Mouse (Mus musculus): Measurements from ENCODE around the gene Larp1b. TPM values are rescaled to one million over a fixed set of nuclear protein-coding genes. Genes with fewer than 3 reads are reported as not detected.
A peak's percentile ranks its signal among the peaks of the same experiment; 100 is the strongest.

Larp1b gene
- total and polyA plus RNA-seq, 3 experiments, result 31.1 to 76.3 (median 60.7) TPM

- H3K36me3 ChIP-seq (replicated peaks), result peaks cover 68% of the 10 kb centered on the region
- no peaks in the 10 kb centered on the region for H3K27me3 ChIP-seq (ENCODE audit: insufficient read depth, low read length)
- ATAC-seq (ENCODE audit: extremely low read depth, insufficient number of reproducible peaks, low FRiP score, poor library complexity, severe bottlenecking), result no peak
- no peak overlapping the region for H3K4me3 ChIP-seq (ENCODE audit: low read depth, low read length)
- DNase-seq (ENCODE audit: low spot score), result no peak
- H3K9me3 ChIP-seq (replicated peaks), result no peaks in the 10 kb centered on the region
- TF ChIP-seq POLR2AphosphoS5 (IDR thresholded peaks at IDR 0.05; ENCODE audit: insufficient replicate concordance, low read depth, low read length) (no peak), CTCF (IDR thresholded peaks at IDR 0.05; ENCODE audit: low read depth, low read length) (no peak), GATA1 (IDR thresholded peaks at IDR 0.05; ENCODE audit: borderline replicate concordance, low read length) (no peak), GATA2 (IDR thresholded peaks at IDR 0.05; ENCODE audit: borderline replicate concordance, low read depth, low read length) (no peak), TAL1 (conservative IDR thresholded peaks at IDR 0.05; ENCODE audit: low read depth, low read length) (no peak)
- H3K4me1 ChIP-seq (ENCODE audit: insufficient read depth, low read depth, low read length), result peaks cover 10% of the 10 kb centered on the region
These were observed 120.9 kb downstream of the Larp1b start for GRCm38 (mm10) chr3:41070519-41070918.

- no peak overlapping the region for H3K4me3 ChIP-seq (ENCODE audit: low read depth, low read length)
- no peak for TF ChIP-seq GATA1 (IDR thresholded peaks at IDR 0.05; ENCODE audit: borderline replicate concordance, low read length)
- TF ChIP-seq GATA2 (IDR thresholded peaks at IDR 0.05; ENCODE audit: borderline replicate concordance, low read depth, low read length), result no peak
- TF ChIP-seq TAL1 (conservative IDR thresholded peaks at IDR 0.05; ENCODE audit: low read depth, low read length), result no peak
- TF ChIP-seq CTCF (IDR thresholded peaks at IDR 0.05; ENCODE audit: low read depth, low read length), result no peak
- TF ChIP-seq POLR2AphosphoS5 (IDR thresholded peaks at IDR 0.05; ENCODE audit: insufficient replicate concordance, low read depth, low read length), result no peak
- peaks cover 13% of the 10 kb centered on the region for H3K4me1 ChIP-seq (ENCODE audit: insufficient read depth, low read depth, low read length)
- no peaks in the 10 kb centered on the region for H3K27me3 ChIP-seq (ENCODE audit: insufficient read depth, low read length)
- H3K9me3 ChIP-seq (replicated peaks), result no peaks in the 10 kb centered on the region
- ATAC-seq (ENCODE audit: extremely low read depth, insufficient number of reproducible peaks, low FRiP score, poor library complexity, severe bottlenecking) (no peak), DNase-seq (ENCODE audit: low spot score) (no peak)
- H3K36me3 ChIP-seq (replicated peaks), result peaks cover 51% of the 10 kb centered on the region
These were observed 125.7 kb downstream of the Larp1b start for GRCm38 (mm10) chr3:41075376-41075775.

GRCm38 (mm10) chr3:41078673-41079072, 129.0 kb downstream of the Larp1b start:
- ATAC-seq (ENCODE audit: extremely low read depth, insufficient number of reproducible peaks, low FRiP score, poor library complexity, severe bottlenecking), result no peak
- no peaks in the 10 kb centered on the region for H3K27me3 ChIP-seq (ENCODE audit: insufficient read depth, low read length)
- peaks cover 41% of the 10 kb centered on the region for H3K36me3 ChIP-seq (replicated peaks)
- DNase-seq (ENCODE audit: low spot score), result no peak
- peaks cover 22% of the 10 kb centered on the region for H3K4me1 ChIP-seq (ENCODE audit: insufficient read depth, low read depth, low read length)
- TF ChIP-seq CTCF (IDR thresholded peaks at IDR 0.05; ENCODE audit: low read depth, low read length) (no peak), GATA1 (IDR thresholded peaks at IDR 0.05; ENCODE audit: borderline replicate concordance, low read length) (no peak), POLR2AphosphoS5 (IDR thresholded peaks at IDR 0.05; ENCODE audit: insufficient replicate concordance, low read depth, low read length) (no peak), TAL1 (conservative IDR thresholded peaks at IDR 0.05; ENCODE audit: low read depth, low read length) (no peak), GATA2 (IDR thresholded peaks at IDR 0.05; ENCODE audit: borderline replicate concordance, low read depth, low read length) (no peak)
- H3K4me3 ChIP-seq (ENCODE audit: low read depth, low read length), result no peak overlapping the region
- no peaks in the 10 kb centered on the region for H3K9me3 ChIP-seq (replicated peaks)

GRCm38 (mm10) chr3:41080724-41081123, 131.1 kb downstream of the Larp1b start:
- no peaks in the 10 kb centered on the region for H3K9me3 ChIP-seq (replicated peaks)
- no peaks in the 10 kb centered on the region for H3K27me3 ChIP-seq (ENCODE audit: insufficient read depth, low read length)
- TF ChIP-seq TAL1 (conservative IDR thresholded peaks at IDR 0.05; ENCODE audit: low read depth, low read length), result no peak
- no peak for TF ChIP-seq POLR2AphosphoS5 (IDR thresholded peaks at IDR 0.05; ENCODE audit: insufficient replicate concordance, low read depth, low read length)
- no peak for TF ChIP-seq CTCF (IDR thresholded peaks at IDR 0.05; ENCODE audit: low read depth, low read length)
- no peak for TF ChIP-seq GATA2 (IDR thresholded peaks at IDR 0.05; ENCODE audit: borderline replicate concordance, low read depth, low read length)
- no peak for TF ChIP-seq GATA1 (IDR thresholded peaks at IDR 0.05; ENCODE audit: borderline replicate concordance, low read length)
- peaks cover 32% of the 10 kb centered on the region for H3K36me3 ChIP-seq (replicated peaks)
- peaks cover 26% of the 10 kb centered on the region for H3K4me1 ChIP-seq (ENCODE audit: insufficient read depth, low read depth, low read length)
- ATAC-seq (ENCODE audit: extremely low read depth, insufficient number of reproducible peaks, low FRiP score, poor library complexity, severe bottlenecking) (no peak), DNase-seq (ENCODE audit: low spot score) (no peak)
- H3K4me3 ChIP-seq (ENCODE audit: low read depth, low read length), result no peak overlapping the region

GRCm38 (mm10) chr3:41081474-41082301, 132.1 kb downstream of the Larp1b start:
- ATAC-seq (ENCODE audit: extremely low read depth, insufficient number of reproducible peaks, low FRiP score, poor library complexity, severe bottlenecking) (peak; percentile 43; the same call in 1 of the 2 replicates), DNase-seq (ENCODE audit: low spot score) (peak; percentile 48)
- Histone ChIP-seq H3K9me3 (replicated peaks) (no peaks in the 10 kb centered on the region), H3K36me3 (replicated peaks) (peaks cover 25% of the 10 kb centered on the region), H3K27me3 (ENCODE audit: insufficient read depth, low read length) (no peaks in the 10 kb centered on the region), H3K4me1 (ENCODE audit: insufficient read depth, low read depth, low read length) (peaks cover 24% of the 10 kb centered on the region), H3K4me3 (ENCODE audit: low read depth, low read length) (peak overlapping the region; percentile 88)
- TF ChIP-seq CTCF (IDR thresholded peaks at IDR 0.05; ENCODE audit: low read depth, low read length), result no peak
- no peak for TF ChIP-seq GATA1 (IDR thresholded peaks at IDR 0.05; ENCODE audit: borderline replicate concordance, low read length)
- no peak for TF ChIP-seq POLR2AphosphoS5 (IDR thresholded peaks at IDR 0.05; ENCODE audit: insufficient replicate concordance, low read depth, low read length)

- ATAC-seq (ENCODE audit: extremely low read depth, insufficient number of reproducible peaks, low FRiP score, poor library complexity, severe bottlenecking) (no peak), DNase-seq (ENCODE audit: low spot score) (peak; percentile 43)
- H3K9me3 ChIP-seq (replicated peaks), result no peaks in the 10 kb centered on the region
- H3K27me3 ChIP-seq (ENCODE audit: insufficient read depth, low read length), result no peaks in the 10 kb centered on the region
- peaks cover 18% of the 10 kb centered on the region for H3K36me3 ChIP-seq (replicated peaks)
- TF ChIP-seq POLR2AphosphoS5 (IDR thresholded peaks at IDR 0.05; ENCODE audit: insufficient replicate concordance, low read depth, low read length) (no peak), GATA2 (IDR thresholded peaks at IDR 0.05; ENCODE audit: borderline replicate concordance, low read depth, low read length) (no peak), TAL1 (conservative IDR thresholded peaks at IDR 0.05; ENCODE audit: low read depth, low read length) (no peak), CTCF (IDR thresholded peaks at IDR 0.05; ENCODE audit: low read depth, low read length) (no peak), GATA1 (IDR thresholded peaks at IDR 0.05; ENCODE audit: borderline replicate concordance, low read length) (no peak)
- H3K4me1 ChIP-seq (ENCODE audit: insufficient read depth, low read depth, low read length), result peaks cover 24% of the 10 kb centered on the region
- H3K4me3 ChIP-seq (ENCODE audit: low read depth, low read length), result peak overlapping the region; percentile 88
These were observed 132.9 kb downstream of the Larp1b start for GRCm38 (mm10) chr3:41082520-41082884.

All from G1E (cell line).